Mouse (Mus musculus) thymus, adult 18-20 months (tissue): ENCODE data around the gene Lrrc2.
A peak's percentile ranks its signal among the peaks of the same experiment; 100 is the strongest.

Experiments
- DNase-seq, 2 experiments: peaks; one replicate each; pipeline ENCODE4 v3.0.0; 2022; ENCODE audit warnings: mixed read lengths in 2 of 2

Lrrc2 gene

DNA sequence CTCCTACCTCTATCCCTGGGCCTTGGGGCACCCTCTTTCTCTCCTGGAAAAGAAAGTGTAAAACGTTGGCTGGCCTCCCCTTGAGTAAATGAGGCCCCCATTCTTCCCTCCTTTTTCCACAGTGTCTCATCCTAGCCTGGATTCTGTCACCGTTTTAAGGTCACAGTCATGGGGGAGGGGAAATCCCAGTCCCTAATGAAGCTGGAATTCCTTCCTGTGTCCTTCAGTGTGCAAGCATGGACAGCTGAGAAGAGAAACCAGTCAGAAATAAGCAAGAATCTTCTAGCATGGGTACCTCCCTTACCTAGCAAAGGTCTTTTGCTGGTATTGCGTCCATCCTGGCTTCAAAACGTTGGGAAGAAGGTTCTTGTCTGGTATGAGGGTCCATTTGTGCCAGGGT lies 37.8 kb downstream of the Lrrc2 start:
- no peak for DNase-seq

DNA sequence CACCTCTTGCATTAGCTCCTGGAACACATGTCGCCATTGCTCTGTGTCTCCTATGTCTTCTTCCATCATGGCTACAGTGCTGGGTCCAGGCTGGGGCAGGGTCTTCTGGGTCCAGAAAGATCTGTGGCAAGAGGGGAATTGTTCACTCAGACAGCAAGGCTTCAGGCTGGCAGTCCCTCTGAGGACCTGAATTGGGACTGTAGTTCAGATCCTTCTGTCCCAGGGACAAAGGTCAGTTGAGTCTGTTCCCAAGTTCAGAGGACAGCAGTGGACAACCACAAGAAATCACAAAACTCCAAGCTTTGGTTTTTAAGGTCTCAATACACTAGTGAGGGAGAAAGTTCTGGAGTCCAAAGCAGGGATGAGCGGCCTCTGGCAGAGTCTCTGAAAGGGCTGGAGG lies 38.2 kb downstream of the Lrrc2 start:
- no peak for DNase-seq

DNA sequence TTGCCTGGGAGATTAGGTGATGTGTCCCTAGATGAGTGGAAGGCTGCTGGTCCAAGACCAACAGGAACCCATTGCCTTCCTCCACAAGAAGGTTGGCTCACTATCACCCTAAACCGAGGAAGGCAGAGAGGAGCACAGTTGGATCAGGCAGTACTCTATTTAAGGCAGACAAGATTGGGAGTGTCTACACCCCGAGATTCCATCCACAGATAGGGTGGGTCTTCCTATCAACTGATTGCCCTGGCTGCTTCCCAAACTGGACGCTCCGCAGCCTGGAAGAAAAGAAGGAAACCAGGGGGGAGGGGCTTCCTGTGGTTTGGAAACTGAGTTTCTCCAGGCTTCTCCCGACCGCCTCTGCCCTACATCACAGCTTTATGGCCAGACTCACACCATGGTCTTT lies 38.9 kb downstream of the Lrrc2 start, which contains the start of gene Rtp3:
Rtp3 (minus strand) TSS at position 380 of the 400 bp plus-strand sequence.
- DNase-seq = no peak

DNA sequence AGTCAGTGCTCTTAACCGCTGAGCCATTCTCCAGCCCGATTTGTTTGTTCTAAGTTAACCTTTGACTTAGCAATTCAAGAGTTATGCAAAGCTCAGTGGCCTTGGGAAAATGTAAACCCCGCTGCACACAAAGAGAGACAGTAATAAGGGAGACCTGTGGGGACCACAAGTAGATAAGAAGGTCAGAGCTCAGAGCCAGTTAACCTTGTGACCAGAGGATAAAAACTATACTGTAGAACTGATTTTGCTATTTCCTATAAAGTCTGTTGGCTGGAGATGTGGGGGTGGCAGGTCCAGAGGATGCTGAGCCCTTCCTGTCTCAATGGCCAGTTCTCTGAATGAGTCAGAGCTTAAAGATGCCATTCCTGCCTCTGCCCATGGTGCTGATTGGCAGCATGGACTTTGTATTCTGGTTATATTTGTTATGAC lies 42.0 kb downstream of the Lrrc2 start:
- DNase-seq = no peak

DNA sequence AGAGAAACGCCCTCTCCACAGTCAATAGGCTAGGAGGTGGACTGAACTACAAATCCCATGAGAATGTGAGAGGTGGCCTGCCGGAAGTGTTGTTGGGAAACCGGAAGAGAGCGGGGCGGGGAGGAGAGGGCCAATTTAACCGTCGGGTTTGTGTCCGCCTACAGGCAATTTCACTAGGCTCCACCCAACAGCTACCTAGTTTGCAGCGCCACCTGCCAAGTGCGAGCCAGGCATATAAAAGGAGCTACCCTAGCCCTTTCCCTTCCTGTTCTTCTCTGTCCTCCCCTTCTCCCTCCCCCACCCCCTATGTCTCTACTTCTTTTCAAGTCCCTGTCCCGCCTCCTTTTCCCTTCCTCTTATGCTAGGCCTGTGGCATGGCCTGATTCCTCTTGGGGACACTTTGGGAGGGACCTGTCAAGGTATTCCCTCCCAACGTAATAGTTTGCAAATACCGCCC lies 43.4 kb downstream of the Lrrc2 start:
- peak; percentile 71 to 82 for DNase-seq

DNA sequence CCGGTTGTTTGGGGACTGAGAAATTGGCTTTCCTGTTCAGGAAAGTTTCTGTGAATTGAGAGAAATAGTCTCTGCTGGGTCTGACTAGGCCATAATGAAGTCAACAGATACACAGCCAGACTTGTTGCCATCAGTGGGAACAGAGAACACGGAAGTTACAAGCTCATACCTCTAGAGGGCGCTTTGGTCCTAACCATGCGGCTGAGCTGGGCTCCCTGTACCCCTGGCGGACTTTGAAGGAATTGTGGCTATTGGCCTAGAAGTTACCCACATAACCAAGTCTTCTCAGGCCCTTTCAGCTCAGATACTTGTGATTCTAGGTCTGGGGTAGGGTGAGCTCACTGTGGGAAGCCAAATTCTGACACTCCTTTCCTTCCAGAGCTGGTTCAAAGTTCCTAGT lies 45.9 kb downstream of the Lrrc2 start:
- peak; percentile 38 to 50 for DNase-seq

DNA sequence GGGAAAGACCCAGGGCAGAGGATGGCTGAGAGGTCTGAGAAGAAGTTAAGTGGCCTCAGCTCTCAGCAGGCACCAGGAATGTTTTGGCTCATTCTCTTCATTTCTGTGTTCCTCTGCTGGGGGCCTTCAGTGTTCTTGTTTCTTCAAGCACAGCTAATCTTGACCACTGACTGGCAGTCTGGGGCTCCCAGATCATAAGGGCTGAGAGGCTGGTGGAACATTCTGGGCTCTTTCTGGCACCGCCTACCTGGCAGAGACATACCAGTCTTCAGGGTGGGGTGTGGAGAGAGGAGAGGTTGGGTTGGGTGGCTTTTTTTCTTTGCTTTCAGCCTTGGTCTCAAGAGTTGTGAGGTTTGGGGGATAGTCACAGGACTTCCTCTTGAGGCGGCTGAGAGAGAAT lies 47.7 kb downstream of the Lrrc2 start:
- no peak for DNase-seq

DNA sequence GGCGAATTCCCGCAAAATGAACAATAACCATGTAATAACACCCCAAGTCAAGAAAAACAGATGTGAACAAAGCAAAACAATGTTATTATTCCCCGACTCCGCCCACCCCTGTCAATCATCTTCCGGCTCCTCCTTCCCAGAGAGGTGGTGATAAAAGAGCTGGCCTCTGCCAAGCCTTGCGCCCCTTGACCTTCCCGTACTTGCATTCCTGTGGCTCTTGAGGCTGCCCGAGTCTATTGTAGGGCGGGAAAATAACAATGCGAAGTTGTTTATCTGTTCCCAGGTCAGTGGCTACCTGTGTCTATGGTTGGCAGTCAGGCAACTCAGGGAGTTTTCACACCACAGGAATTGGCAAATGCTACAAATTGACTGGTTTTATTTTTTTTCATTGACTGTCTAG lies 48.5 kb downstream of the Lrrc2 start:
- no peak for DNase-seq

DNA sequence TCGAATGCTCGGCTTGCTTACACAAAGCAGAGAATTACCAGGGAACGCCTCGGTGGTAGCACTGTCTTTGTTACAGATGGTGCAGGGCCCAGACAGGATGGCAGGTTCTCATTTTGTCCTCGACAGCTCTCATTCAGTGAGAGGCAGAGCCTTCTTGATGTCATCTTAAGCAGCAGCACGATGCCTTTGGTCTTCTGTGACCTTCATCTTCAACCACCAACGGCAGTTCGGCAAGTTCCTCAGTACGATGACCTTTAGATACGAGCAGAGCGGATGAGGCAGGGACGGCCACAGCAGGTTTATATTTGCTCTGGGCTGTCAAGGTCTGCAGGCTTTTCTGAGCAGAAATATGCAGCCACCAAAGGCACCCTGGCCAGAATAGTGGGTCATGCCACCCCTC lies 50.3 kb downstream of the Lrrc2 start:
- DNase-seq = no peak

DNA sequence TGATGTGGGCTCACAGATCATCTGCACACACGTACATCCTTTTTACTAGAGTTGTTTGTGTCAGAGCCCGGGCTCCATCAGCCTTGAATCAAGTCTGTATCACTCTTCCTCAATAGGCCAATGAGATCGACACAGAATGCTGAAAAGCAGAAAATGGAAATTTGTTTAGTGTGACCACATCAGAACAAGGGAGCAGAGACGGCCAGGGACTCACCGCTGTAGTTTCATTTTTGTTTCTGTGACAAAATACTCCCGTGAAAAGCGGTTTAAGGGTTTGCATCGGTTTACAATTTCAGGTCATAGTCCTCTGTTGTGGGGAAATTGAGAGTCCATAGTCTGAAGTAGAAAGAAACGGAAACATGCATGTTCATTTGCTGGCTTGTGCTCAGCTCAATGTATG lies 51.9 kb downstream of the Lrrc2 start:
- DNase-seq = no peak

DNA sequence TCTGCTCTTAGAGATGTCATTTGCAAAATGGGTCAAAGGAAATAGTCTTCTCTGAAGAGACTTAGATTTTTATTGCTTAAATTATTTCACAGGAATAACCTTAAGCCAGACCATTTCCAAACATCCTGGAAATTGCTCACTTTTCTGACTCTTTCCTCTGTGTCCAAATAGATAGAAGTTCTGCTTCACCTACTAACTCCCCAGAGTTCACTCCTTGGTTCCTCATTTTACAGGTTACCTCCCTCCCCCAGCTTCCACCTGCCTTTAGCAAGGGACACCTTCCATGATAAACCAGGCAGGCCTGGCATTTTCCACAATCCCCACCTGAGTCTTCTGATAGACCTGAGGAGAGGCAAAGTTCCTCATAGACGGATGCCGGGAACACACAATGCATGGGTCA lies 55.2 kb downstream of the Lrrc2 start:
- no peak for DNase-seq

DNA sequence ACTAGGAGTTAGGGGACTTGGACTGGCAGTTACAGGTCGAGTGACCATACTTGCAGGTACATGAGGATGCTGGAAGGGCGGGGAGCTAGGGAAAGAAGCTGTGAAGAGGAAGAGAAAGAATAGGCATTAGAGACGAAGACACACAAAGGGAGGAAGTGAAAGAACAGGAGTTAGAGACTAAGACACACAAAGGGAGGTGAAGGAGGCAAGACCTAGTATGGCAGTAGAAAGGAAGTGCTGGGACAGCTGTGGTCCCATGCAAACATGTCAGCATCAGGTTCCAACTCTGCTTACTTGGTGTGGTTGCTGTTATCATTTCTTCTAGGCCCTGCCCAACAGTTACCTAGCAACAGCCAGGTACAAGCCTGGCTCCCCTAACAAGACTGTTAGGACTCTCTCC lies 58.4 kb downstream of the Lrrc2 start:
- DNase-seq = no peak

DNA sequence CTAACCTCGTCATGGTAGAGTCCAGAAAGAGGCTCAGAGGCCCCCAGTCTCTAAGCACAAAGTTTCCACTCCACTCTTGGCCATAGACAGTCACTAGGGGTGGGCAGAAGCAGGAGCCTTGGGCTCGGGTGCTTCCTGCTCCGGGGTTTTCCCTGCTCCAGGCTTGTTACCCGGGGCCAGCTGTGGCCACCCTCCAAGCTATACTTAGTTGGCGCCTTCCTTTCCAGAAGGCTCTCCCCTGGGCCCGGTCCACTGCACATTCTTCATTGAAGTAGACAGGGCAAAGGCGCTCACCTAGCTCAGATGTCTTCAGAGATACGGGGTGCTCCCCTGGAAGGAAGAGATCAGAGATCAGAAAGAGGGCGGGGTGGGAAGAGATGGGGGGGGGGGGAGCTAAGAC lies 60.2 kb downstream of the Lrrc2 start:
- DNase-seq = no peak

DNA sequence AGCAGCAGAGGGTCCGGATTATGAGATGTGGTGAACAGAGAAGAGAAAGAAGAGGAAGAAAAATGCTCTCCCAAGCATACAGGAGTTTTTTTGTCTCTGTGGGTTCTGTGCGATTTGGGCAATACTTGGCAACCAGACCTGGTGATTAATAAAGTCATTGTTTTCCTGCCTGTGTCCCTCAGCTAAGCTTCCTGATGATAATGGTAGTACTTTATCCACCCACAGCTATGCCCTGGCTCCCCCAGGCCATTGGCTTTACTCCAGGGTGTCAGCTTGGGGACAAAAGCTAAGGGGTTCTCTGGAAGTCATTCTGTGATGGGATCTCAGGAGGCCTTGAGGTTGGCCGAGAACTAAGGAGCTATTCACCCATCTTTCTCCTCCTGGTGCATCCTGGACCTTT lies 60.7 kb downstream of the Lrrc2 start:
- no peak for DNase-seq

DNA sequence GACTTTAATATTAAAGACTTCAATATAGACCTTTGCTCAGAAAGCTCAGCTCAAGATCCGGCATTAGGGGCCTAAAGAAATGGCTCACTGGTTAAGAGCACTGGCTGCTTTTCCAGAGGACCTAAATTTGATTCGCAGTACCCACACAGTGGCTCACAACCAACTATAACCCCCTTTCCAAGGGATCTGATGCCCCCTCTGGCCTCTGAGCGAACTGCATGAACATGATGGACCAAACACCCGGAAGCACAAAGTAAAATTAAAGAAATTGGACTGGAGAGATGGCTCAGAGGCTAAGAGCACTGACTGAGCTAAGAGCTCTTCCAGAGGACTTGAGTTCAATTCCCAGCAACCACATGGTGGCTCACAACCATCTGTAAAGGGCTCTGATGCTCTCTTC lies 64.3 kb downstream of the Lrrc2 start:
- no peak for DNase-seq

DNA sequence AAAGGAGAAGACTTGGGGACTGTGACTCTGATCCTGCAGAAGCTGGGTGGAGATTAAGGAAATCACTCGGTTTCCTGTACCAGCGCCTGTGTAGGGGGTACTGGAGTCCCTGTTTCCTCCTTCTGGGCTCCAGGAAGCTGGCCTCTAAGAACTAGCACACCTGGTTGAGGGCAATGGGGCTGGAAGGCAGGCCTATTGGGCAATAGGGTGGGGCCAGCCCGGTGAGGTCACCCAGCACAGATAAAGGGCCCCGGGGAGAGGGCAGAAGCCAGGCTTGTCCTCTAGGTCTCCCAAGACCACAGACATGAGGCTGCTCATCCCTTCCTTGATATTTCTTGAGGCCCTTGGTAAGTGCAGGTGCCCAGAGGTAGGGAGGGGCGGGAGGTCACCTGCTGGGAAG lies 67.7 kb downstream of the Lrrc2 start, which contains the start of gene Ltf:
Ltf (plus strand) TSS at position 250 of the 400 bp plus-strand sequence.
- no peak for DNase-seq

DNA sequence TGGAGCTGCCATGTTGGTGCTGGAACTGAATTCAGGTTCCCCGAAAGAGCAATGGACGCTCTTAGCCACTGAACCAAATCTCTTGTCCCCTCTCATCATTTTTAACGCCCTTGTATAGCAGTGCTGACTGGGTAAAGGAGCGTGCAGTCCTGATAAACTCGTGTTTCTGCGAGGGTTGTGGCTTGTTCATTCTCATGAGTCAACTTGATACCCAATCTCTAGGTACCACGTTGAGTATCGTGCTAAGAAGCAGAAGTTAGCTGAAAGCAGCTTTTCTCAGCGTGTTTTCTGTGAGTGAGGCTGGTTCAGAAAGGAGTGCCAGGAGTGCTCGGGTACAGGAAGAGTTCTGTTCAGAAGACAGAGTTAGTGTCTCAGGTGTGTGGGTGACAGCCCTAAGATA lies 75.4 kb downstream of the Lrrc2 start:
- no peak for DNase-seq
